Mouse (Mus musculus): ENCODE measurements around the gene Olfr750. TPM values are rescaled to one million over a fixed set of nuclear protein-coding genes. Genes with fewer than 3 reads are reported as not detected.

Olfr750 gene
- polyA plus RNA-seq, 1 experiment: not detected

DNA sequence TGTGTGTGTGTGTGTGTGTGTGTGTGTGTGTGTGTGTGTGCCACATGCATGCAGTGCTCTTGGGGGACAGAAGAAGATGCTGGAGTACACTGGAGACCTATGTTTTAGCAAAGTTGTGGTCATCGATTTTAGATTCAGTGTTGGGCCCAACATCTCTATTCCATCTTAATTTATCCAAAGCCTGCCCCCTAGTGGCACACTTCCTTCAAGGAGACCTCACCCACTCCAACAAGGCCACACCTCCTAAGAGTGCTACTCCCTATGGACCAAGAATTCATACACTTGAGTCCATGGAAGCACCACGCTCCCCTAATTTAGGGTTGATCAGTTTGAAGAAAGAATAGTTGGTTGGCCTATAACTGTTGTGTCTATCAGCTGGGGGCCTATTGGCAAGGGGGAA lies 4.6 kb downstream of the Olfr750 start:
- H3K27ac ChIP-seq (ENCODE audit: insufficient read depth, low read depth, low read length): no peak overlapping the region
- no peak overlapping the region for H3K4me3 ChIP-seq (ENCODE audit: insufficient read depth, low read length)
- peaks cover 5% of the 10 kb centered on the region for H3K4me1 ChIP-seq (ENCODE audit: control insufficient read depth, insufficient read depth, low read length)
- no peak for TF ChIP-seq CTCF (IDR thresholded peaks at IDR 0.05; ENCODE audit: low read depth, low read length)
- no peak for TF ChIP-seq POLR2A (IDR thresholded peaks at IDR 0.05; ENCODE audit: borderline replicate concordance, low read depth, low read length)

GRCm38 (mm10) chr14:51068956-51069355 lies 5.3 kb downstream of the Olfr750 start:
- peaks cover 5% of the 10 kb centered on the region for H3K4me1 ChIP-seq (ENCODE audit: control insufficient read depth, insufficient read depth, low read length)
- H3K4me3 ChIP-seq (ENCODE audit: insufficient read depth, low read length): no peak overlapping the region
- TF ChIP-seq CTCF (IDR thresholded peaks at IDR 0.05; ENCODE audit: low read depth, low read length): no peak
- TF ChIP-seq POLR2A (IDR thresholded peaks at IDR 0.05; ENCODE audit: borderline replicate concordance, low read depth, low read length): no peak
- no peak overlapping the region for H3K27ac ChIP-seq (ENCODE audit: insufficient read depth, low read depth, low read length)

DNA sequence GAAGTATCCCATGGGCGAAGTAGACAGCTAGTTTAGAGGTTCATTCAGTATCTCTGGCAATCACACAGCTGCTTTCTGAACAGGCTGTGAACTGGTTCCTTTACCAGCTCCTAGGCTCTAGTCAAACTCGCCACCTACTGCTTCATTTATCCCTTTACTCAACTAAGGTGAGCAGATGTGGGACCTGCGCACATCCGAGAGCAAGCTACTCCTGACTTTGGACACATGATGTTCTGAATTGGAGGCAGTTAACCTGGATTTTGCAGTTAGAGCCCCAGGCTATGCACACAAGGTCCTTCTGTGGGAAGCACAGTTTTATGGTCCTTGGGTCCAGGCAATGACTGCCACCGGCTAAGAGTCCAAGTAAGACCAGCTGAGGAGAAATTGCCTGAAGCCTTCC lies 13.5 kb downstream of the Olfr750 start:
- no peak overlapping the region for H3K27ac ChIP-seq (ENCODE audit: insufficient read depth, low read depth, low read length)
- TF ChIP-seq CTCF (IDR thresholded peaks at IDR 0.05; ENCODE audit: low read depth, low read length) (no peak), POLR2A (IDR thresholded peaks at IDR 0.05; ENCODE audit: borderline replicate concordance, low read depth, low read length) (no peak)
- no peak overlapping the region for H3K4me3 ChIP-seq (ENCODE audit: insufficient read depth, low read length)
- peaks cover 6% of the 10 kb centered on the region for H3K4me1 ChIP-seq (ENCODE audit: control insufficient read depth, insufficient read depth, low read length)

GRCm38 (mm10) chr14:51057401-51057831 lies 16.8 kb downstream of the Olfr750 start, which contains the start of gene Rnase12:
TSS of gene Rnase12 (minus strand) at chr14:51057661.
- no peak within 1 kb of the TSS for H3K27ac ChIP-seq (ENCODE audit: insufficient read depth, low read depth, low read length)
- TF ChIP-seq CTCF (IDR thresholded peaks at IDR 0.05; ENCODE audit: low read depth, low read length): no peak
- no peak for TF ChIP-seq POLR2A (IDR thresholded peaks at IDR 0.05; ENCODE audit: borderline replicate concordance, low read depth, low read length)
- no peak within 1 kb of the TSS for H3K4me3 ChIP-seq (ENCODE audit: insufficient read depth, low read length)
- peaks cover 1% of the 10 kb centered on the region; the same call in 1 of the 2 replicates for H3K4me1 ChIP-seq (ENCODE audit: control insufficient read depth, insufficient read depth, low read length)

DNA sequence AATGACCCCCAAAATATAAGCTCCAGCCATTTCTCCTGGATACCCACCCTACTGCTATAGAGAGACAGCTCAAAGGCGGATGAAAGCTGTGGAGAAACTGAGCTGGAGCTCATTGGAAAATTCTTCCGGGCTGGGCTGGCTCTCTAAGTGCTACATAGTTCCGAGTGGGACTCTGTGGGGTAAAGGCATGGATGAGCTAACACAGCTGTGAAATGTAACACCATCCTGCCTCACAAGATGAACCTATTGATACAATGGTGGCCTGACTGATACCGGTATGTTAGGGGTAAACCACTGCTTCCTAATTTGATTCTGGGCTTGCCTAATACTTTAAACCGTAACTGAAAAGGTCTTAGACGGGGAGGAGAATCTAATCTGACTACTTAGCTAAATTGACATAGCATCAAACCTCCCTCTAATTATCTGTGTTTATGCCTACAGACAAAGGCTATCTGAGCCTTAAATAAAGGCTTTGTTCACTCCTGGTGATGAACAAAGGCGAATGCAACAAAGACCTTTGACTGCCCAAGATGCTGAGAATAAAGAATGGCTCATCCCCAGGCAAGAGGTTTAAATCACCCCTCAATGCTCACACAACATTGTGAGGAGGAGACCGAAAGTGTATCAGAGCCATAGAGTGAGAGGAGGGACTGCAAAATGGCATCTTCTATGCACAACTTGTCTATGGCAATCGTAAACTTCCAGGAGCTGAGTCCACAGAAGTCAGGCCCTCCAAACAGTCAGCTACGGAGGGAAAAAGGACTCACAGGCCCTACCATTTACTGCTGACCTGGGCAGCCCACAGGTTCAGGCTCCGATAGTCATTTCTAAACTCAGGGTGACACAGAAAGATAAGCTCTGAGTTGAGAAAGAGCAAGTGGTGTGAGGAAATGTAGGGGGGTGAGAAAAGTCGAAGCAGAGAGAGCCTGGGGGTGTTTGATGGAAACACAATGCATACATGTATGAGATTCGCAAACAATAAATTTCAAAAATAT lies 19.7 kb downstream of the Olfr750 start:
- no peaks in the 10 kb centered on the region for H3K4me1 ChIP-seq (ENCODE audit: control insufficient read depth, insufficient read depth, low read length)

DNA sequence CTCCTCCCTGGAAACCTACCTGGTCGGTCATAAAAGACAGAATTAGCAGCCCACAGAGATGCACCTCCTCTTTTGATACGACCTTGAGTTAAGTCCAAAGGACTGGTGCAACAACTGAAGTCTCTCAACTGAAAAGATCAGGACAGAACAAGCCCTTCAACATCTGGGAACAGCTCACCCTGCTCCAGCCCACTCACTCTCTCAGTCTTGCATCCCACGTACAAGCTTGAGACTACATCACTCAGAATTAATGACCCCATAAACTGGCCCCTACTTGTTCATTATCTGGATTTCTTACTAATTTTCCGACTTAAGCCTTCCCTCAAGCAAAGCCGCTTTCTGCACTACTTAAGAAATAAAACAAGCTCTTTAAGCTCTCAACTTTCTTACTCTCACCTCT lies 21.1 kb downstream of the Olfr750 start:
- no peak for TF ChIP-seq CTCF (IDR thresholded peaks at IDR 0.05; ENCODE audit: low read depth, low read length)
- no peak for TF ChIP-seq POLR2A (IDR thresholded peaks at IDR 0.05; ENCODE audit: borderline replicate concordance, low read depth, low read length)
- Histone ChIP-seq H3K4me1 (ENCODE audit: control insufficient read depth, insufficient read depth, low read length) (peaks cover 1% of the 10 kb centered on the region), H3K27ac (ENCODE audit: insufficient read depth, low read depth, low read length) (no peak overlapping the region), H3K4me3 (ENCODE audit: insufficient read depth, low read length) (no peak overlapping the region)

More for the DNA sequence above, 19.7 kb downstream of the Olfr750 start:
- TF ChIP-seq POLR2A (IDR thresholded peaks at IDR 0.05; ENCODE audit: borderline replicate concordance, low read depth, low read length) (no peak), CTCF (IDR thresholded peaks at IDR 0.05; ENCODE audit: low read depth, low read length) (no peak)
- no peak overlapping the region for H3K4me3 ChIP-seq (ENCODE audit: insufficient read depth, low read length)
- no peak overlapping the region for H3K27ac ChIP-seq (ENCODE audit: insufficient read depth, low read depth, low read length)

GRCm38 (mm10) chr14:51051941-51052340 lies 22.3 kb downstream of the Olfr750 start:
- H3K27ac ChIP-seq (ENCODE audit: insufficient read depth, low read depth, low read length): no peak overlapping the region
- peaks cover 10% of the 10 kb centered on the region for H3K4me1 ChIP-seq (ENCODE audit: control insufficient read depth, insufficient read depth, low read length)
- no peak for TF ChIP-seq POLR2A (IDR thresholded peaks at IDR 0.05; ENCODE audit: borderline replicate concordance, low read depth, low read length)
- no peak overlapping the region for H3K4me3 ChIP-seq (ENCODE audit: insufficient read depth, low read length)

GRCm38 (mm10) chr14:51050063-51050462 lies 24.2 kb downstream of the Olfr750 start, which contains the start of gene Rnase11:
TSS of gene Rnase11 (minus strand) at chr14:51050163.
- Histone ChIP-seq H3K4me1 (ENCODE audit: control insufficient read depth, insufficient read depth, low read length) (peaks cover 10% of the 10 kb centered on the region), H3K27ac (ENCODE audit: insufficient read depth, low read depth, low read length) (no peak within 1 kb of the TSS), H3K4me3 (ENCODE audit: insufficient read depth, low read length) (no peak within 1 kb of the TSS)
- TF ChIP-seq POLR2A (IDR thresholded peaks at IDR 0.05; ENCODE audit: borderline replicate concordance, low read depth, low read length) (no peak), CTCF (IDR thresholded peaks at IDR 0.05; ENCODE audit: low read depth, low read length) (no peak)

- TF ChIP-seq CTCF (IDR thresholded peaks at IDR 0.05; ENCODE audit: low read depth, low read length) (no peak), POLR2A (IDR thresholded peaks at IDR 0.05; ENCODE audit: borderline replicate concordance, low read depth, low read length) (no peak)
- Histone ChIP-seq H3K4me3 (ENCODE audit: insufficient read depth, low read length) (no peak overlapping the region), H3K4me1 (ENCODE audit: control insufficient read depth, insufficient read depth, low read length) (peaks cover 10% of the 10 kb centered on the region), H3K27ac (ENCODE audit: insufficient read depth, low read depth, low read length) (no peak overlapping the region)
Measured at GRCm38 (mm10) chr14:51047846-51048245, 26.4 kb downstream of the Olfr750 start.

- Histone ChIP-seq H3K4me3 (ENCODE audit: insufficient read depth, low read length) (no peak within 1 kb of the TSS), H3K27ac (ENCODE audit: insufficient read depth, low read depth, low read length) (no peak within 1 kb of the TSS), H3K4me1 (ENCODE audit: control insufficient read depth, insufficient read depth, low read length) (peaks cover 6% of the 10 kb centered on the region)
- no peak for TF ChIP-seq CTCF (IDR thresholded peaks at IDR 0.05; ENCODE audit: low read depth, low read length)
- no peak for TF ChIP-seq POLR2A (IDR thresholded peaks at IDR 0.05; ENCODE audit: borderline replicate concordance, low read depth, low read length)
Measured at GRCm38 (mm10) chr14:51041769-51042168, 32.5 kb downstream of the Olfr750 start, which contains the start of gene Rnase9. TSS of gene Rnase9 (minus strand) at chr14:51041869.
